Mouse (Mus musculus) brain, embryonic 14.5 days (tissue): ENCODE measurements around the gene Pip5k1a. TPM values are rescaled to one million over a fixed set of nuclear protein-coding genes. Genes with fewer than 3 reads are reported as not detected.
A peak's percentile ranks its signal among the peaks of the same experiment; 100 is the strongest.
"Not testable (repeated sequence)": the region's sequence is repeated elsewhere in the genome, so short reads cannot be mapped to it uniquely, and the experiment has no call there.

ENCODE experiments used
- DNase-seq: peaks from one replicate; pipeline ENCODE4 v3.0.0-alpha.2; 2011; ENCODE audit warnings: low read depth
- CTCF ChIP-seq: fragments of 200-500 bp; IDR thresholded peaks from 2 replicates; pipeline ENCODE4 v1.5.1; 2012; ENCODE audit warnings: inconsistent platforms, mild to moderate bottlenecking, moderate library complexity, borderline replicate concordance; ENCODE audit not compliant: insufficient read depth, insufficient read length; ENCODE audit errors: extremely low read depth
- POLR2A ChIP-seq: fragments of 200-500 bp; IDR thresholded peaks from 2 replicates; pipeline ENCODE4 v1.6.1; 2012; ENCODE audit warnings: mild to moderate bottlenecking, inconsistent platforms, borderline replicate concordance; ENCODE audit not compliant: poor library complexity, insufficient read depth, insufficient read length, severe bottlenecking; ENCODE audit errors: extremely low read depth
- polyA plus RNA-seq: library from polyadenylated mRNA; depleted of rRNA; stranded (reverse); fragments of >200 nt; gene quantifications from 2 replicates; pipeline ENCODE4 v1.2.3, GENCODE M21; 2012

Pip5k1a gene
- polyA plus RNA-seq, 1 experiment: 30.4 TPM

DNA sequence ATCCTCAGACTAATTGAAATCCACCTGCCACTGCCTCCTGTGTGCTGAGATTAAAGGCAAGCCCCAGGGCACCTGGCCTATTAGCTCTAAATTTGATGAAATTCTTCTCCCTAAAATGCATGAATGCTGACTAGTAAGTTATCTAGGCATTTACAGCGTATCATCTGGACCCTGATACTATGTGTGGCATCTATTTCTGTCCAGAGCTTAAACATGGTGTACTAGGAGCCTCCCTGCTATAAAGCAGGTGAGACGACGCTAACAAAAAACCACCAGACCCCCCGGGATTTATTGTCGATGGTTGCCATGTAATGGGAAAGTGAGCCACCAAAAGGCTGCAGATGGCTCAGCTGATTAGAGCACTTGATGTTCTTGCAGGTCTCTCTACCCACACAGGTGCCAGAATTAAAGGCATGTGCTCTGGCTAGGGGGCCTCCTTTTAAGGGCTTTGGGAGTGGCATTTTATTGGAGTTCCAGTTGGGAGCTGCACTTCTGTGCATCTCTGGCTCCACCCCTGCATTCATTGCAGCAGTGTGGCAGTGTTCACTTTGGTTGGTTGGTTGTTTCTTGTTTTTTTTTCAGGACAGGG lies 79.6 kb downstream of the Pip5k1a start:
- TF ChIP-seq CTCF (no peak), POLR2A (no peak)
- no peak for DNase-seq

DNA sequence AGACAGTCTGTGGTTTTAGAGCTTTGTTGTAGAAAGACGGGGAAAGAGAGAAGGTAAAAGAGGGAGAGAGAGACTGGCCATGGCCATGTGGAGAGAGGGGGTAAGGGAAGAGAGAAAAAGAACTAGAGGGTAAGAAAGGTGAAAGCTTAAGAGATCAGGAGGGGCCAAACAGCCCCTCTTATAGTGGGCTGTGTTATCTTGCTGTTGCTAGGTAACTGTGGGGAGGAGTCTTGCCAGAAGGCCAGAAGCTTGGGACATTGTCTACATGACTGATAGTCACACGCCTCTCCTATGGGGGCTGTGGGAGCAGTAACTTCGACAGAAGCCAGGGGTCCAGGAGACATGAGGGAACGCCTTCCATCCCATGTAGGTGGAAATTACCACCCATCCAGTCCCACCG lies 81.5 kb downstream of the Pip5k1a start:
- TF ChIP-seq POLR2A (no peak), CTCF (no peak)

DNA sequence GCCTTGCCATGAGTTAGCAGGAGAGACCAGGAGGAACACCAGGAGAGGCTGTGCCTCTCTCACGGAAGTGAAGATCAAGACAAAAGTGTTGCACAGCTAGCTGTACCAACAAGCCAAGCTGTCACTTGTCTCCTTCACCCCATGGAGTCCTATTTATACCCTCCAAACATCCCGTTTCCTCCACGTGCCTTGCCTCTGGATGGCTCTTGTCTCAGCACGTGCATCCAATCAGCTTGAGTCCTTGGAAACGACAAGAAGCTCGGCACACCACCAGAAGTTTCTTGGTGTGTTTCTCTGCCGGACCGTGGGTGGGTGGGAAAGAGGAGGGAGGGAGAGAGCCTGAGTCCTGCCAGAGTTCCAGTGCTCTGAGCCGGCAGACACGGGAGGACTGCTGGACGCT lies 82.2 kb downstream of the Pip5k1a start:
- TF ChIP-seq POLR2A (no peak), CTCF (no peak)
- DNase-seq: no peak

More for the DNA sequence above, 81.5 kb downstream of the Pip5k1a start:
- DNase-seq: no peak

DNA sequence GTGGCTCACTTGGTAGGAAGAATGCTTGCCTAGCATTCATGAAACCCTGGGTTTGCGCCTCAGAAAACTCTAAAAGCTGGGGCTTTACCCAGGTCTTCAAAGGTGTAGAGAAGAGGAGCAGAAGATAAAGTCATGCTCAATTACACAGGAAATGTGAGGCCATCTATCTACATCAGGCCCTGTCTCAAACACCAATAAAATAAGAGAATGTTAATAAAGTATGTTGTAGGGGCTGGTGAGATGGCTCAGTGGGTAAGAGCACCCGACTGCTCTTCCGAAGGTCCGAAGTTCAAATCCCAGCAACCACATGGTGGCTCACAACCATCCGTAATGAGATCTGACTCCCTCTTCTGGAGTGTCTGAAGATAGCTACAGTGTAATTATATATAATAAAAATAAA lies 85.8 kb downstream of the Pip5k1a start:
- not testable (repeated sequence) for DNase-seq

DNA sequence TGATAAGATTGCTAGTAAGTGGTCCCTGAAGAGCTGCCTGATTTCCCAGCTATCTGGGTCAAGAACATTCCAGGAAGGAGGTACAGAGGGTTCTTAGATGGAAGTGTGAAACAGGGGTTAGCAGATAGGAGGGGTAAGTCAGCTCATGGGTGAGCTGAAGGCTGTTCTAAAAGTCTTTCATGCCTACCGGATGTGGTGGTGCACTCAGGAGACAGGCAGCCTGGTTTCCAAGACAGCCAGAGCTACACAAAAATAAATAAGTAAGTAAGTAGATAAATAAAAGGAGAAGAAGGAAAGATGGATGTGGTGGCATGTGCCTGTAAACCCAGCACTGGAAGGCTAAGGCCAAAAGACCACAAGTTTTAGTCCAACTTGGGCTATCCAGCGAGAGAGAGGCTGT lies 88.0 kb downstream of the Pip5k1a start:
- no peak for TF ChIP-seq CTCF
- TF ChIP-seq POLR2A: no peak
- DNase-seq: no peak

DNA sequence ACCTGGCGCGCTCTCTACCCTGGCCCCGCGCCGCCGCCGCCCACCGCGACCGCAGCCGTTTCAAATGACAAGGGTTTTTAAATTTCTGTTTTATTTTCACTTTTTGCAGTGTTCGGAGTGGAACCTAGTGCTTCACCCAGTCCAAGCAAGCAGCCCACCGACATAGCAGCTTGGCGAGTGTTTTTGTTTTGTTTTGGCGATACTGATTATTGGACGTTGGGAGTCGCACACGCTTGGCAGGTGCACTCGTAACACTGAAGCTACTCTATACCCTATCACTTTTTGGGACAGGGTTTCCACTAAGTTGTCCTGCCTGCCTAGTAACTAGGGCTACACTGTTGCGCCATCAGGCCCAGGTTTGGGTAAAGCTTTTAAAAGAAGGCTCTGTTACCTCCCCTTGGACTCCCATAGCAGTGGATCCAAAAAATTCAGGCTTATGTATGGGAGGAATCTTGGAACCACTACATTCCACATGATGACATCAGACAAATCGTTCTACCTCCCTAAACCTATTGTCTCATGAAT lies 90.1 kb downstream of the Pip5k1a start:
- no peak for DNase-seq
- TF ChIP-seq POLR2A (no peak), CTCF (no peak)

DNA sequence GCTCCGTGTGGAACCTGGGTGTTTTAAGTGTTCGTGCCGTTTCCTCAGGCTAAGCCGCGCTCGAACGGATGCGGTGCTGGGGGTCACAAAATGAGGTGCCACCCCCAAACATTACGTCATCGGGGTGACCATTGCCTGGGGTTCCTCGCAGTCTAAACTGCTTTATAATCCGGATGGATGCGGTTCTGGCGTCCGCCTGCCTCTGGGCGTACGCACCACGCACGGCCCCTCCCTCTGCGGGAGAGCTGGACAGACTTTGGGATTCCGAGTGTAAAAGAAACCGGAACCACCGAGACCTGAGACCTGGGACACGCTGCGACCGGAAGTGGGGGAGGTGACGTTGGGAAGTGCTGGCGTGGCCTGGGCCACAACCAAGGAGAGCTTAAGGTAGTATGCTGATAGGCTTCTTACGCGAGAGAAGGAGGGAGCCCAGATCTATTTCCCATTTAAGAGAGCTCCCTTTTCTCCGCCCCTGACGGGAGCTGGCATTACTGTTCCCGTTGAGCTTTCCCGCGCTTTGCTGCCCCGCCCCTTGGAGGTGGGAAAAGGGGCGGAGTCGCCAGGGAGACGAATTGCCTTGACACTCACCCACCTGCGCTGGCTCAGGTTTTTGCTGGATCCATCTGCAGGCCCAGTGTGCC lies 90.7 kb downstream of the Pip5k1a start:
- peak; percentile 97 for DNase-seq
- TF ChIP-seq POLR2A (no peak), CTCF (no peak)

DNA sequence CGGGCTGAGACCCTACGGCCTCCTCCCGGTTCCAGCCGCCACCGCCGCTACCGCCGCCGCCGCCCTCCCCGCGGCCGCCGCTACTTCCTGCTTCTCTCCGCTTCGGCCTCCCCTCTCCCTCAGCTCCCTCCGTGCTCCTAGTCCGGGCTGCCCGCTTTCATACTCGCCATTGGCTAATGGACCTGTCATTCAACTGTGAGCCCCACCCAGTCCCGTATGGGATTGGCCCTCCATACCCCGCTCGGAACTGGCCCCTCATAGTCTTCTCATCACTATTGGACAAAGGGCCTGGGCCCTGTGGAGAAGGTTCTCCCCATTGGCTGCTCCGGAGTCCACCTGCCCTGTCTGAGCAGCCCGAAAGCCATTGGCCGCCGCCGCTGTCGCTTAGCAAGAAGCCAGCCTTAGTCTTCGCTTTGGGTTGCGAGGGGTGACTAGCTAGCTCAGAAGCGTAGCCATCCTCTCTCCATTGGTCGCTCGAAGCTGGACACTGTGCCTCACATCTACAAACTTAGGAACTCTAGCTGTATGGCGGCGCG lies 91.3 kb downstream of the Pip5k1a start, which contains the start of gene Zfp687:
Gene Zfp687 (minus strand): TSS at position 112 of the 536 bp plus-strand sequence.
- TF ChIP-seq CTCF: no peak
- peak; percentile 49; the same call in 1 of the 2 replicates for TF ChIP-seq POLR2A
- peak; percentile 100 for DNase-seq

DNA sequence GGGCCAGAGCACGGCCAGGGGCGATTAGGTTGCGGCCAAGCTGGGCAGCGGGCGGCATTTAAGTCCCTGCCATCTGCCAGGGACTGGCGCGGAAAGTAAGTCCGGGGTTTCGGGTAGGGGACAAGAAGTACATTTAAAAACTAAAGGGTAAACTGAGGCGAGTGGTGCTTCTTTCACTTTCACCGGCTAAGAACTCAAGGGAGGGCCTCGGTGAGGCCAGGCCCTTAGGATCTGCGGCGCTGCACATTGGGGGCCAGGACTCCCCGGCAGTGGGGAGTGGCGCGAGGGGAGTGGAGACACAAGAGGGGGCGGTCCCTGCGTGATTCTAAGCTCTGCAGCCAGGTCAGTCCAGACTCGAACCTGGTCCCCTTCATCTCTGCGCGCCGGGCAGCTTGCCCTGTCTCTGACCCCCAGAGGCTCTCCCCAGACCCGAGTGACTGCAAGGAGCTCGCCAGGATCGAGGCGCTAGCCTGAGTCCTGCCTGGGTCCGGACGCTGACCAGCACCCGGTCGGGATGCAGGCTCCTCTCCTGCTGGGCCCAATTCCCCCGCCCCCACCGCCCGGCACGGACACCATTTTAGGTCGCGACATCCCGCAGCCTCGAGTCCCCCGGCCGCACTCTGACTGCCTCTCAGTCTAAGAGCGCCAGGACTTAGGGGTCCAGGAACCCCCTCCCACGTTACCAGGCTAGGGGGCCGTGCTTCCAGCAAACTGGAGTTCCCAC lies 92.1 kb downstream of the Pip5k1a start:
- TF ChIP-seq CTCF: no peak
- TF ChIP-seq POLR2A: no peak
- peak; percentile 47 for DNase-seq

DNA sequence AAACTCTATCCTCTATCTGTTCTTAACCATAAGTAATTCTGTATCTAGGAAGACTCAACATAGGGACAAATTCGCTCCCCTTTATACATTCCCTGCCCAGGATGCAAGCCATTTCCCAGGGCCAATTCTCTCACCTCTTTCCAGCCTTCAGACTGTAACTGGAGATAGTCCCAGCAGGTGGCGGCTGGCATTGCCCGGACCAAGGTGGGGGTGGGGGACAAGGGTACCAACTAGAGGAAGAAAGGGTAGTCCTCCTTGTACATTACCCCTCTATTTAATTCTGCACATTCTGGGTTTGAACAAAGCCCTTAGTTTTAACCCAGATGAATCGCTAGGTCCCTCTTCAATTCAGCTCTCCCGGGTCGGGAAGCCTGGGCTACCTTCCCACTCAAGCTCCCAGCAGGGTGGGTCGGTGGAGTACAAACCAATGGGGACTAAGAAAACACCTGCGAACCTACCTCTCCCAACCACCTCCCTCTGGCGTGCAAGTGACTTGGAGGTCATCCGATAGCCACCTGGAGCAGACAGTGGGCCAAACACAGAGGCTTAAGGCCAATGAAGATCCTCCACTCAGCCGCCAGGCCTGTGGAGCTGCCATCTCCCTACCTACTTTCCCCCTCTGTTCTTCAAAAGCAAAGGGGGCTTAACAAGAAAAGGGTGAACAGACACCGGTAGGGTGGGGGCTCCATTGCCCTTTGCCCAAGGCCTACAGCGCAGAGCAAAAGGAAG lies 92.9 kb downstream of the Pip5k1a start:
- no peak for DNase-seq
- TF ChIP-seq POLR2A (no peak), CTCF (no peak)

DNA sequence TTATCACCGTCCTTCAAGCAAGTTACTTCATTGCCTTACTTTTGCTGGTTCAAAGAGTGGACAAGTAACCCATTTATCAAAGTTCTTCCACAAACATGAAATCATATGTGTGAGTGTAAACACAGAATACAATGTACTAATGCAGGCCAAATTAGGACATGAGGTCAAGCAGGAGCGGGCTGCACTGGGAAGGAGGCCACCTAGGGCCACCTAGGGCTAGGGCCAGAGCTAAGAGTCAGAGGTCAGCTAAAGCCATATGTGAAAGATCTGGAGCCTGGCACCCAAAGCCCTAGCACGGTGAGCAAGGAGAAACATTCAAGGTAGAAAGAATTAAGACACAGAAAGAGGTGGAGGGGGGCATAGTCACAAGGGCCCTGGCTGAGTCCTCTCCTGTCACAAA lies 93.7 kb downstream of the Pip5k1a start:
- no peak for DNase-seq
- TF ChIP-seq CTCF (no peak), POLR2A (no peak)
